Mouse (Mus musculus) midbrain, embryonic 15.5 days (tissue): ENCODE measurements around the gene Psme2. TPM values are rescaled to one million over a fixed set of nuclear protein-coding genes. Genes with fewer than 3 reads are reported as not detected.

ENCODE experiments used
- ATAC-seq: fragments of 200-750 bp; cut with Nextera tagmentation; replicated peaks from 2 replicates; pipeline ENCODE4 v1.8.0; 2017; ENCODE audit warnings: moderate TSS enrichment
- H3K27ac ChIP-seq: fragments of 300-500 bp; sonication (generic); 2 replicates; pipeline ENCODE4 v1.5.1; 2015; ENCODE audit warnings: mild to moderate bottlenecking, inconsistent platforms
- H3K27me3 ChIP-seq: fragments of 300-500 bp; sonication (generic); replicated peaks from 2 replicates; pipeline ENCODE4 v1.6.1; 2015; ENCODE audit warnings: inconsistent platforms
- H3K36me3 ChIP-seq: fragments of 300-500 bp; sonication (generic); replicated peaks from 2 replicates; pipeline ENCODE4 v1.6.1; 2015; ENCODE audit warnings: inconsistent platforms
- H3K4me1 ChIP-seq: fragments of 300-500 bp; sonication (generic); 2 replicates; pipeline ENCODE4 v1.6.1; 2015; ENCODE audit warnings: inconsistent platforms
- H3K4me2 ChIP-seq: fragments of 300-500 bp; sonication (generic); 2 replicates; pipeline ENCODE4 v1.6.1; 2015; ENCODE audit warnings: inconsistent platforms, mild to moderate bottlenecking, moderate library complexity
- H3K4me3 ChIP-seq: fragments of 300-500 bp; sonication (generic); 2 replicates; pipeline ENCODE4 v1.5.1; 2015; ENCODE audit warnings: mild to moderate bottlenecking, inconsistent platforms
- H3K9ac ChIP-seq: fragments of 300-500 bp; sonication (generic); 2 replicates; pipeline ENCODE4 v1.6.1; 2015; ENCODE audit warnings: mild to moderate bottlenecking, inconsistent platforms
- H3K9me3 ChIP-seq: fragments of 300-500 bp; sonication (generic); 2 replicates; pipeline ENCODE4 v1.6.1; 2016; ENCODE audit warnings: inconsistent platforms
- WGBS: fragments of 180-500 bp; shearing (Covaris S2); methylation state at CpG from one replicate; pipeline ENCODE4 v1.1.7; 2015; ENCODE audit warnings: mixed read lengths; 5-methylcytosine and 5-hydroxymethylcytosine counted together
- polyA plus RNA-seq: library from polyadenylated mRNA; unstranded; fragments of >200 nt; fragmentation: Nextera tagmentation; extraction: Ambion mirVana; gene quantifications from 2 replicates; pipeline ENCODE4 v1.2.1, GENCODE M21; 2015

Gene Psme2
- polyA plus RNA-seq, 1 experiment from 2014 or later: 184 TPM

DNA sequence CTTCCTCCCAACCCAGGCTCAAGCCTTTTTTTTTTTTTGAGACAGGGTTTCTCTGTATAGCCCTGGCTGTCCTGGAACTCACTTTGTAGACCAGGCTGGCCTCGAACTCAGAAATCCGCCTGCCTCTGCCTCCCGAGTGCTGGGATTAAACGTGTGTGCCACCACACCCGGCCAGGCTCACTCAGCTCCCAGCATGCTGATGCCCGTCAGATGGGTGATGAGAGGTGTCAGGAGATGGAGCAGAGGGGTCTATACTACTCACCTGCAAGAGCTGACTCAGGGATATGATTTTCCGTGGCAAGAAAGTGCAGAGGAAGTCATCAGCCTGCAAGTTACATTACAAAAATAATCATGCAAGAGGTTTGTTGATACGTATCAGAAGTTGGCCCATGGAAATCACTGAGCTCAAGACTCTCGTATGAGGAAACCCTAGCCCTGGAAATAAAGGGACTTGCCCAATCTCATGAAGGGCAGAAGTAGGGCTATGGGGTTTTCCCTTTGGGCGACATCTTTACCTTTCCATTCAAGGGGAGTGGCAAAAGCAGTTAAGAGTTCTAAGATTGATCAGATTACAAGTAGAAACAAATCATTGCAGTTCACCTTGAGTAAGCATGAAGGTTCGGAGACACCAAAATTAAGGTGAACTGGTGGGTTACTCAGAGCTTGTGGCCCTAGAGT is 1.0 kb downstream of the Psme2 start:
- Histone ChIP-seq H3K9me3 (no peaks in the 10 kb centered on the region), H3K27me3 (no peaks in the 10 kb centered on the region), H3K4me1 (peaks cover 33% of the 10 kb centered on the region), H3K27ac (peak overlapping the region; percentile 90; the same call in 1 of the 2 replicates), H3K4me2 (peak overlapping the region; percentile 96), H3K36me3 (0 out of 2 replicates have a peak, but pooled peaks cover 3% of the 10 kb centered on the region), H3K4me3 (peak overlapping the region; percentile 85), H3K9ac (peak overlapping the region; percentile 91)
- no peak for ATAC-seq
- WGBS: 88% methylated on average over 11 of the region's 11 CpGs

GRCm38 (mm10) chr14:55589271-55589670 is 1.6 kb downstream of the Psme2 start:
- 0 out of 2 replicates have a peak, but pooled peaks cover 2% of the 10 kb centered on the region for H3K36me3 ChIP-seq
- H3K27ac ChIP-seq: no peak overlapping the region
- H3K4me2 ChIP-seq: no peak overlapping the region
- H3K27me3 ChIP-seq: no peaks in the 10 kb centered on the region
- no peak overlapping the region for H3K4me3 ChIP-seq
- ATAC-seq: no peak
- H3K4me1 ChIP-seq: peaks cover 38% of the 10 kb centered on the region
- H3K9me3 ChIP-seq: no peaks in the 10 kb centered on the region
- 91% methylated on average over 5 of the region's 5 CpGs for WGBS
- H3K9ac ChIP-seq: no peak overlapping the region

GRCm38 (mm10) chr14:55586149-55586548 is 4.8 kb downstream of the Psme2 start:
- Histone ChIP-seq H3K9me3 (no peaks in the 10 kb centered on the region), H3K36me3 (peaks cover 5% of the 10 kb centered on the region; the same call in 1 of the 2 replicates), H3K27me3 (no peaks in the 10 kb centered on the region), H3K27ac (no peak overlapping the region), H3K9ac (no peak overlapping the region), H3K4me3 (no peak overlapping the region), H3K4me1 (peaks cover 21% of the 10 kb centered on the region), H3K4me2 (no peak overlapping the region)
- ATAC-seq: no peak
- 97% methylated on average over 2 of the region's 2 CpGs for WGBS

DNA sequence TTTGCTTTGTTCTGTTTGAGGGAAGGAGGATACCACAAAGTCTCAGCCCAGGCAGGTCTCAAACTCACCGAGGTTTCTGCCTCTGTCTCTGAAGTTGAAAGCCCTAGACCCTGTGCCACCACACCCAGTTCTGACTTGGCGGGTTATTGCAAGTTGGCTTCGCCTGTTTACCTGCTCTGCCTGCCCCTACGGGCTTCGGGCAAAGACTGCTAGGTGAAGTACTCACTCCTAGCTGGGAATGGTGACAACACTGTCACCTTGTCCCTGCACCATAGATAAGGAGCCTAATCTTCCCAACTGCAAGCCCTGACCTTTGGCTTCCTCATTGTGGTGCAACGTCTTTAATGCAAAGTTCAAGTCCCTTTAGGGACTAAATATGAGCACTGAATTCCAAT is 5.3 kb downstream of the Psme2 start:
- no peaks in the 10 kb centered on the region for H3K9me3 ChIP-seq
- H3K27ac ChIP-seq: no peak overlapping the region
- peaks cover 11% of the 10 kb centered on the region; the same call in 1 of the 2 replicates for H3K36me3 ChIP-seq
- H3K4me2 ChIP-seq: peak overlapping the region; percentile 66
- ATAC-seq: no peak; the same call in 1 of the 2 replicates
- 0 out of 2 replicates have a peak overlapping the region, but pooled peaks have one; percentile 49 for H3K9ac ChIP-seq
- H3K4me1 ChIP-seq: peaks cover 20% of the 10 kb centered on the region
- H3K4me3 ChIP-seq: 0 out of 2 replicates have a peak overlapping the region, but pooled peaks have one; percentile 46
- no peaks in the 10 kb centered on the region for H3K27me3 ChIP-seq
- WGBS: 70% methylated on average over 6 of the region's 6 CpGs

DNA sequence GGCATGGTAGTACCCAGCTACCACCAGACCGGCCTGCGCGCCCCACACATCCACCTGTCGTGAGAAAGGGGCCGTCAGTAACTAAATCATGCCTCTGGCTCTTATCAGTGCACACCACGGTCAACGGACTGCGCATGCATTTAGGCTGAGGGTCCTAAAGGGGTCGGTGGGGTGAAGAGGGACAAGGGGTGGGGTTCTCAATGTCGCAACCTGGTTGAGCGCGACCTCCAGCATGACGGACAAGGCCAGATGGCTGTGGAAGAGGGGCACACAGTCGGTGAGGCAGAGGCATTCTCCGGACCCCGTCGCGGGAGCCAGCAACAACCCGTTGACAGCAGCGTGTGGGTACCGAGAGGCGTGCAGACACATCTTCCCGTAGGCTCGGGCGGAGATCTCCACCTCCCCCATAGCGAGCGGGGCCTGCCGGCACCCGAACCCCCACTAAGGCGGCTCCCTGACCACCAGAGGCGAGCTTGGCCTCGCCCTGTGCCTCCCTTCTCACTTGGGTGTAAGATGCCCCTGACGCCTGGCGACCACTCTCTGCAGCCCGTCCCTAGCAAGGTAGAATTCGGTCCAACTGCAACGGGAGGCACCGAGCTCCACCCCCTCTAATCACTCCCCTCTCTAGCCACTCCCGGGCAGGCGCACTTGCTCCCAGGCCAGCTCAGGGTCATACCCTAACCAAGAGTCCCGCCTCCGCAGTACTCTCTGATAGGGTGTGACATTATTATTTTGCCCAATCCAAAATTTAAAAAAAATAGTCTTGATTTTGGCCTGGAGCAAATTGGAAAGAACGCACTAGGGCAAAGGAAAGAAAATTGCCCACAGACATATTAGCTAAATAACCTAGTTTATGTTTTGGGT is 6.0 kb downstream of the Psme2 start, which contains the start of gene Emc9:
Gene Emc9, minus strand, starts transcription at position 601 of the 864 bp plus-strand sequence.
- peak; percentile 73 for ATAC-seq
- Histone ChIP-seq H3K4me1 (peaks cover 14% of the 10 kb centered on the region), H3K36me3 (peaks cover 12% of the 10 kb centered on the region; the same call in 1 of the 2 replicates), H3K9me3 (no peaks in the 10 kb centered on the region), H3K27ac (peak within 1 kb of the TSS; percentile 47), H3K4me3 (peak within 1 kb of the TSS; percentile 46), H3K27me3 (no peaks in the 10 kb centered on the region), H3K4me2 (peak within 1 kb of the TSS; percentile 66), H3K9ac (peak within 1 kb of the TSS; percentile 49)
- 3% methylated on average over 43 of the region's 43 CpGs for WGBS

DNA sequence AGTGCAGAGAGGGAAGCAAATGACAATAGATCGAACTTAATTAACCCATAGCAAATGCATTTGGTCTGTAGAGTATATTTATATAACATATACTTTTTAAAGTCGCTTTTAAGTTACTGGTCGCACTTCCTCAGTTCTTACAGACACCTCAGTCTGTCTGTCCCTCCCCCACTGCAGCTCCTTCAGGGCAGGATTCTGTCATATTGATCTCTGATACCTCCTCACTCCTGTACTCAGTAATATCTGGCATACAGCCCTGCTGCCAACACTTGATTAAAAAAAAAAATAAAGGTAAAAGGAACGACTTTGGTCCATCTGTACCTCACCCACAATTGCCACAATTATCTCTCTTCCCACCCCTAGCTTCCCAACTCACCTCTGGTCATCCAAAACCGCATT is 6.6 kb downstream of the Psme2 start:
- Histone ChIP-seq H3K27ac (no peak overlapping the region), H3K9ac (peak overlapping the region; percentile 49), H3K36me3 (peaks cover 12% of the 10 kb centered on the region; the same call in 1 of the 2 replicates), H3K9me3 (no peaks in the 10 kb centered on the region), H3K4me2 (peak overlapping the region; percentile 66), H3K27me3 (no peaks in the 10 kb centered on the region), H3K4me1 (peaks cover 11% of the 10 kb centered on the region), H3K4me3 (peak overlapping the region; percentile 46)
- ATAC-seq: no peak
- WGBS: 43% methylated on average over 5 of the region's 5 CpGs

- H3K27me3 ChIP-seq: no peaks in the 10 kb centered on the region
- no peak overlapping the region for H3K4me2 ChIP-seq
- no peaks in the 10 kb centered on the region for H3K9me3 ChIP-seq
- peaks cover 26% of the 10 kb centered on the region for H3K4me1 ChIP-seq
- H3K4me3 ChIP-seq: no peak overlapping the region
- no peak for ATAC-seq
- no peak overlapping the region for H3K9ac ChIP-seq
- no peak overlapping the region for H3K27ac ChIP-seq
- peaks cover 12% of the 10 kb centered on the region; the same call in 1 of the 2 replicates for H3K36me3 ChIP-seq
- whole genome bisulfite sequencing: 72% methylated on average over 9 of the region's 9 CpGs
Measured at GRCm38 (mm10) chr14:55581981-55582681, 8.8 kb downstream of the Psme2 start.

- Histone ChIP-seq H3K27ac (no peak overlapping the region), H3K36me3 (peaks cover 12% of the 10 kb centered on the region; the same call in 1 of the 2 replicates), H3K4me3 (no peak overlapping the region), H3K4me1 (peaks cover 26% of the 10 kb centered on the region), H3K9ac (no peak overlapping the region), H3K9me3 (no peaks in the 10 kb centered on the region), H3K27me3 (no peaks in the 10 kb centered on the region), H3K4me2 (no peak overlapping the region)
- 94% methylated on average over 16 of the region's 16 CpGs for WGBS
- ATAC-seq: no peak
Measured at GRCm38 (mm10) chr14:55580731-55581130, 10.2 kb downstream of the Psme2 start.

DNA sequence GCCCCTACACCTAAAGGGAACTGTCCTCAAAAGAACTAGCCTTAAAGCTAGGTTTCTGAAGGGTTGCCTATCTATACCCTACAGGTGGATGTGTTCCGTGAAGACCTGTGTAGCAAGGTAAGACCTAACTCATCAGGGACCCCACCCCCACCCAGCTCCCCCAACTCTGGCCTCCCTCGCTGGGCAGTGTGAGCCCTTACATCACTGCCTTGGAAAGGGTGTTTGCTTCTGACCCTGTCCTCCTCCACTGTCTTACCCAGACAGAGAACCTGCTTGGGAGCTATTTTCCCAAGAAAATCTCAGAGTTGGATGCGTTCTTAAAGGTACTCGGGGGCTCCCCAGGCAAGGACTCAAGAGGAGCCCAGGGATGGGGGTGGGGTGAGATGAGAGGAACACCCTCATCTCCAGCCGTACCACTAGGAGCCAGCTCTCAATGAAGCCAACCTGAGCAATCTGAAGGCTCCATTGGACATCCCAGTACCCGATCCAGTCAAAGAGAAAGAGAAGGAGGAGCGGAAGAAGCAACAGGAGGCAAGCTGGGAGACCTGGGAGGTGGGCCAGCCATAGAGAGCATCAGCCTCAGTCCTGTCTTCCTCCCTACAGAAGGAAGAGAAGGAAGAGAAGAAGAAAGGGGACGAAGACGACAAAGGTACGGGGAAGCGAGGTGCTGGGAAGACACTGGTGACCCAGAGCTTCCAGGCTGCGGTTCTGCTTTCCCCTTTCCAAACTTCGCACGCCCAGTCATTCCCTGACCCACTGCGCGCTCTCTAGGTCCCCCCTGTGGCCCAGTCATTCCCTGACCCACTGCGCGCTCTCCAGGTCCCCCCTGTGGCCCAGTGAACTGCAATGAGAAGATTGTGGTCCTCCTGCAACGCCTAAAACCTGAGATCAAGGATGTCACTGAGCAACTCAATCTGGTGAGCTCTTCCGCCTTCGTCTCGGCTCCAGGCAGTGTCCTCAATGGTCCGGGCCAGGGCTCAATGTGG is 11.1 kb downstream of the Psme2 start:
- Histone ChIP-seq H3K9ac (no peak overlapping the region), H3K9me3 (no peaks in the 10 kb centered on the region), H3K36me3 (peaks cover 12% of the 10 kb centered on the region; the same call in 1 of the 2 replicates), H3K27ac (no peak overlapping the region), H3K4me1 (peaks cover 26% of the 10 kb centered on the region), H3K4me2 (0 out of 2 replicates have a peak overlapping the region, but pooled peaks have one; percentile 85), H3K4me3 (no peak overlapping the region), H3K27me3 (no peaks in the 10 kb centered on the region)
- no peak for ATAC-seq
- WGBS: 82% methylated on average over 23 of the region's 23 CpGs

GRCm38 (mm10) chr14:55578668-55579269 is 12.1 kb downstream of the Psme2 start:
- peak; percentile 64 for ATAC-seq
- Histone ChIP-seq H3K4me3 (peak overlapping the region; percentile 69), H3K9ac (peak overlapping the region; percentile 79), H3K27me3 (no peaks in the 10 kb centered on the region), H3K36me3 (peaks cover 12% of the 10 kb centered on the region; the same call in 1 of the 2 replicates), H3K4me1 (peaks cover 20% of the 10 kb centered on the region), H3K4me2 (peak overlapping the region; percentile 85), H3K27ac (peak overlapping the region; percentile 89), H3K9me3 (no peaks in the 10 kb centered on the region)
- 23% methylated on average over 6 of the region's 6 CpGs for WGBS
